Mouse (Mus musculus): Measurements from ENCODE around the gene Slc1a7. TPM values are rescaled to one million over a fixed set of nuclear protein-coding genes. Genes with fewer than 3 reads are reported as not detected.
A peak's percentile ranks its signal among the peaks of the same experiment; 100 is the strongest.

The Slc1a7 gene
- polyA plus RNA-seq, 1 experiment, result 0.05 TPM

DNA sequence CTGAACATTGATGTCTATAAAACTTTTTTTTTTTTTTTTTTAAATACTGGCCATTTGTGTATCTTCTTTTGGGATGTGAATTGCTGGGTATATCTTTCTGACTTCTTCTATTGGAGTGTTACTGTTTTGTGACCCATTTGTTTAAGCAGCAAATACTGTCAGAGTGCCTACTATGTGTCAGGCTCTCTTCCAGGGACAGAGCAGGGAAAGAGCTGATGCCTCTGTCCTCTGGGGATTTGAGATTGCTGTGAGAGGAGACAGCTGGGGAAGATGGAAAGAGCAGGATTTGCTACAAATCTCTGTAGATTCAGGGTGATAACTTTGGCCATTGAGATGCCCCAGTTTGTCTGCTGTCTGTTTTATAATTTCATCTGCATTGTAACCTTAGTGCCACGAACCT, 31.2 kb downstream of the Slc1a7 start:
- H3K27me3 ChIP-seq (ENCODE audit: control insufficient read depth, insufficient read depth, low read length), result no peaks in the 10 kb centered on the region
- H3K4me3 ChIP-seq (ENCODE audit: extremely low read depth, insufficient read depth, insufficient read length), result no peak overlapping the region
- no peak overlapping the region for H3K27ac ChIP-seq (ENCODE audit: insufficient read depth, low read length)
- TF ChIP-seq CTCF (IDR thresholded peaks at IDR 0.05; ENCODE audit: extremely low read depth, insufficient read depth, insufficient read length, insufficient replicate concordance), result no peak
- no peak for TF ChIP-seq POLR2A (IDR thresholded peaks at IDR 0.05; ENCODE audit: low read depth, low read length)
- no peak for DNase-seq (ENCODE audit: low read depth in 1 of 2, low spot score in 2 of 2)
- H3K4me1 ChIP-seq (ENCODE audit: control insufficient read depth, insufficient read depth, insufficient read length), result no peaks in the 10 kb centered on the region
- WGBS, result 68% methylated on average over 1 of the region's 1 CpGs
- no peaks in the 10 kb centered on the region for H3K36me3 ChIP-seq (ENCODE audit: control insufficient read depth, insufficient read depth, low read length)

DNA sequence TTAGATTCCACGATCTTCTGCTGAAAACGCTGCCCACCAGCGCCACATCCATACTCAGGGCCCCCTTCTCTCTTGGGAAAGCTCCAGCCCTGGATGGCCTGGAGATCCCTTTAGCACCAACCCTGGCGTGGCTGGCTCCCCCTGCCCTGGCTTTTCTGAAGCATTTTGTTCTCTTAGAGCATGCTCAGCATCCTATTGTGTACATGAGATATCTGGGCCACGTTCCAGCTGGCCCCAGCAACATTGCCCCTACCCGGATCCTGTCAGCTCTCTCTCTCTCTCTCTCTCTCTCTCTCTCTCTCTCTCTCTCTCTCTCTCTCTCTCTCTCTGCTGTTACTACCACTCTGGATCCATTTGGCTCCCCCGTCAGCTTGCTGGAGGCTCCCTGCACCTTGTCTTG, 37.2 kb downstream of the Slc1a7 start:
- no peak for TF ChIP-seq CTCF (IDR thresholded peaks at IDR 0.05; ENCODE audit: extremely low read depth, insufficient read depth, insufficient read length, insufficient replicate concordance)
- TF ChIP-seq POLR2A (IDR thresholded peaks at IDR 0.05; ENCODE audit: low read depth, low read length), result no peak
- no peak for DNase-seq (ENCODE audit: low read depth in 1 of 2, low spot score in 2 of 2)
- Histone ChIP-seq H3K4me1 (ENCODE audit: control insufficient read depth, insufficient read depth, insufficient read length) (no peaks in the 10 kb centered on the region), H3K4me3 (ENCODE audit: extremely low read depth, insufficient read depth, insufficient read length) (no peak overlapping the region), H3K27ac (ENCODE audit: insufficient read depth, low read length) (no peak overlapping the region), H3K36me3 (ENCODE audit: control insufficient read depth, insufficient read depth, low read length) (no peaks in the 10 kb centered on the region), H3K27me3 (ENCODE audit: control insufficient read depth, insufficient read depth, low read length) (no peaks in the 10 kb centered on the region)
- 85% methylated on average over 7 of the region's 7 CpGs for WGBS

DNA sequence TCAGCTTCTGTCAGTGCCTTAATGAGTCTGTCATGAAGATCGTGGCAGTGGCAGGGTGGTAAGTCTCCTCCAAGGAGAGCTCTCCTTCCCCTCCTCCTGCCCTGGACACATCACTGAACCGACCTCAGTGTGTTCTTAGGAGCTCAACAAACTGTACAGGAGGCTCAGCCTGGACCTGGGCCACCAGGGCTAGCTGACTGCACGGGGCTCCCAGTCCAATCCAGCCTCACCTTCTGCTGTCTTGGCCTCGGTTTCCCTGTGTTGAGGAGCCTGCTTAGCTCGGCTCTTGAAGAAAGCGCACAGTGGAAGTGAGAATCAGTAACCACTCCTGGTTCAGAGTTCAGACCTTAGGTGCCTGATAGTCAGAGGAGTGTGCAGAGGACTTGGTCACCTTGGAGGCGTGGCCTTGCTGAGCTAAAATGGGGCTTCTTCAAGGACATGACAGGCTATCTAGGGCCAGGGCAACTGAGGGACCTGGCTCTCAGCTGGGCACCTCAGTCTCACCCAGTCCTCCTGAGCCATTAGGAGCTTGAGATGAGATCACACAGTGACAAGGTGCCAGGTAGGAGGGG, 39.5 kb downstream of the Slc1a7 start:
- WGBS, result 86% methylated on average over 7 of the region's 7 CpGs
- Histone ChIP-seq H3K4me3 (ENCODE audit: extremely low read depth, insufficient read depth, insufficient read length) (no peak overlapping the region), H3K4me1 (ENCODE audit: control insufficient read depth, insufficient read depth, insufficient read length) (no peaks in the 10 kb centered on the region), H3K27ac (ENCODE audit: insufficient read depth, low read length) (no peak overlapping the region), H3K27me3 (ENCODE audit: control insufficient read depth, insufficient read depth, low read length) (no peaks in the 10 kb centered on the region), H3K36me3 (ENCODE audit: control insufficient read depth, insufficient read depth, low read length) (no peaks in the 10 kb centered on the region)
- TF ChIP-seq CTCF (IDR thresholded peaks at IDR 0.05; ENCODE audit: extremely low read depth, insufficient read depth, insufficient read length, insufficient replicate concordance) (no peak), POLR2A (IDR thresholded peaks at IDR 0.05; ENCODE audit: low read depth, low read length) (no peak)
- no peak for DNase-seq (ENCODE audit: low read depth in 1 of 2, low spot score in 2 of 2)

- H3K27me3 ChIP-seq (ENCODE audit: control insufficient read depth, insufficient read depth, low read length), result no peaks in the 10 kb centered on the region
Measured at GRCm38 (mm10) chr4:108008541-108008940, 40.4 kb downstream of the Slc1a7 start.

GRCm38 (mm10) chr4:108014466-108014865, 46.3 kb downstream of the Slc1a7 start:
- 65% methylated on average over 2 of the region's 2 CpGs for WGBS
- Histone ChIP-seq H3K4me3 (ENCODE audit: extremely low read depth, insufficient read depth, insufficient read length) (no peak overlapping the region), H3K27me3 (ENCODE audit: control insufficient read depth, insufficient read depth, low read length) (no peaks in the 10 kb centered on the region), H3K36me3 (ENCODE audit: control insufficient read depth, insufficient read depth, low read length) (no peaks in the 10 kb centered on the region), H3K27ac (ENCODE audit: insufficient read depth, low read length) (no peak overlapping the region), H3K4me1 (ENCODE audit: control insufficient read depth, insufficient read depth, insufficient read length) (no peaks in the 10 kb centered on the region)
- no peak for DNase-seq (ENCODE audit: low read depth in 1 of 2, low spot score in 2 of 2)
- no peak for TF ChIP-seq CTCF (IDR thresholded peaks at IDR 0.05; ENCODE audit: extremely low read depth, insufficient read depth, insufficient read length, insufficient replicate concordance)
- TF ChIP-seq POLR2A (IDR thresholded peaks at IDR 0.05; ENCODE audit: low read depth, low read length), result no peak

More at GRCm38 (mm10) chr4:108008541-108008940, 40.4 kb downstream of the Slc1a7 start:
- TF ChIP-seq CTCF (IDR thresholded peaks at IDR 0.05; ENCODE audit: extremely low read depth, insufficient read depth, insufficient read length, insufficient replicate concordance) (no peak), POLR2A (IDR thresholded peaks at IDR 0.05; ENCODE audit: low read depth, low read length) (no peak)
- H3K4me1 ChIP-seq (ENCODE audit: control insufficient read depth, insufficient read depth, insufficient read length), result no peaks in the 10 kb centered on the region
- H3K27ac ChIP-seq (ENCODE audit: insufficient read depth, low read length), result no peak overlapping the region
- 79% methylated on average over 8 of the region's 8 CpGs for WGBS
- DNase-seq (ENCODE audit: low read depth in 1 of 2, low spot score in 2 of 2), result no peak
- no peaks in the 10 kb centered on the region for H3K36me3 ChIP-seq (ENCODE audit: control insufficient read depth, insufficient read depth, low read length)
- H3K4me3 ChIP-seq (ENCODE audit: extremely low read depth, insufficient read depth, insufficient read length), result no peak overlapping the region

DNA sequence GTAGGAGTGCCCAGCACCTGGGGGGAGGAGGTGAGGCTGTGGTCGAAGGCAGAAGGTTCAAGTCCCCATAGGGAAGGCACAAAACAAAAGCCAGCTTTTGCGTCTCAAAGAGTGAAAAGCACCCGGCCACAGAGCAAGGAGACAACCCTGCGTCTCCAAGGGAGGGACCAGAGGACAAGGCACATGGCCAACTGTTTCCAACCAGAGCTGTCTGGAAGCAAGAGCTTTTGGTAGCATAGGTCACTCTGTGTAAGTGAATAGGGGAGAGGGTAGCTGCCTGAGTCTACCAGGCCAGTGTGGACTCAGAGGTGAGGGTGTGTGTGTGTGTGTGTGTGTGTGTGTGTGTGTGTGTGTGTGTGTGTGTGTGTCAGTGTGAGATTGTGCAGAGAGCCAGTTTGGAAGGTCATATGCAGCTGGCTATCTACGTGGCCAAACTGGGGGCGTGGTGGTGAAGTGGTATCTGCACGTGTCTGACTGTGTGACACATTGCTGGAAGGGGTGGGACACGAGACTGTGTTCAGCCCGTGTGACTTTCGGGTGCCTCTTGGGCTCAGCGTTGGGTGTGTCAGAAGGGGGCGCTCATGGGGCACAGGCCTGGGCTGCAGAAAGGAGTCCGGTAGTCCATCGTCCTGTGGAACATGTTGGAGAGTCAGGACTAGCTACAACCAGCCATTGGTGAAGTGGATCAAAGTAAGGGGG, 47.1 kb downstream of the Slc1a7 start:
- H3K27ac ChIP-seq (ENCODE audit: insufficient read depth, low read length), result 0 out of 2 replicates have a peak overlapping the region, but pooled peaks have one; percentile 13
- H3K4me3 ChIP-seq (ENCODE audit: extremely low read depth, insufficient read depth, insufficient read length), result no peak overlapping the region
- 68% methylated on average over 14 of the region's 14 CpGs for WGBS
- no peaks in the 10 kb centered on the region for H3K36me3 ChIP-seq (ENCODE audit: control insufficient read depth, insufficient read depth, low read length)
- H3K27me3 ChIP-seq (ENCODE audit: control insufficient read depth, insufficient read depth, low read length), result no peaks in the 10 kb centered on the region
- no peaks in the 10 kb centered on the region for H3K4me1 ChIP-seq (ENCODE audit: control insufficient read depth, insufficient read depth, insufficient read length)
- no peak for TF ChIP-seq CTCF (IDR thresholded peaks at IDR 0.05; ENCODE audit: extremely low read depth, insufficient read depth, insufficient read length, insufficient replicate concordance)
- TF ChIP-seq POLR2A (IDR thresholded peaks at IDR 0.05; ENCODE audit: low read depth, low read length), result no peak
- DNase-seq (ENCODE audit: low read depth in 1 of 2, low spot score in 2 of 2), result no peak

DNA sequence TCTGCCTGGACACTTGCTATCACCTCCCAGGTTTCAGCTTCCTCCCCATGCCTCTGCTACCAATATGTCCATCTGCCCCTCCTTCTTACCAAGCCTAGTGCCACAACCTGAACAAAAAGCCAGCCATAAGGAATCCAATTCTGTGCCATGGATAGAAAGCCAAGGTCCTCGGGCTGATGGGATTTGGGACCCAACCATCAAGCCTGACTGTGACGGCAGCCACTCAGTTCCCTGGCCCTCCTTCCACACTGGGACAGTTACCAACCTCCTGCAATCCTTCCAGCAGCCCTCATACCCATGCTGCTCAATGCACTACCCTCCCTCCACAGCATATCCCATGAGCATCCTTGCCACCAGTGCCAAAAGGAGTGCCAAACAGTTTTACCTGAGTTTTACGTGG, 48.2 kb downstream of the Slc1a7 start:
- Histone ChIP-seq H3K36me3 (ENCODE audit: control insufficient read depth, insufficient read depth, low read length) (no peaks in the 10 kb centered on the region), H3K27me3 (ENCODE audit: control insufficient read depth, insufficient read depth, low read length) (no peaks in the 10 kb centered on the region), H3K27ac (ENCODE audit: insufficient read depth, low read length) (no peak overlapping the region), H3K4me3 (ENCODE audit: extremely low read depth, insufficient read depth, insufficient read length) (no peak overlapping the region), H3K4me1 (ENCODE audit: control insufficient read depth, insufficient read depth, insufficient read length) (no peaks in the 10 kb centered on the region)
- WGBS, result 90% methylated on average over 3 of the region's 3 CpGs
- no peak for DNase-seq (ENCODE audit: low read depth in 1 of 2, low spot score in 2 of 2)
- TF ChIP-seq CTCF (IDR thresholded peaks at IDR 0.05; ENCODE audit: extremely low read depth, insufficient read depth, insufficient read length, insufficient replicate concordance) (no peak), POLR2A (IDR thresholded peaks at IDR 0.05; ENCODE audit: low read depth, low read length) (no peak)

All from spleen, adult 2 months (tissue).